Mouse (Mus musculus) heart, postnatal 0 days (tissue): ENCODE measurements around the gene Slc39a1. TPM values are rescaled to one million over a fixed set of nuclear protein-coding genes. Genes with fewer than 3 reads are reported as not detected.

Experiments used
- ATAC-seq: fragments of 200-750 bp; cut with Nextera tagmentation; 2 replicates; pipeline ENCODE4 v1.8.0; 2017; ENCODE audit warnings: low read depth, moderate number of reproducible peaks, moderate library complexity; ENCODE audit not compliant: insufficient read depth
- DNase-seq: peaks from one replicate; pipeline ENCODE4 v3.0.0-alpha.2; 2016; ENCODE audit warnings: low spot score
- H3K27ac ChIP-seq: fragments of 300-500 bp; sonication (generic); 2 replicates; pipeline ENCODE4 v1.5.1; 2014; ENCODE audit warnings: low read depth, mild to moderate bottlenecking
- H3K27me3 ChIP-seq: fragments of 300-500 bp; sonication (generic); 2 replicates; pipeline ENCODE4 v1.6.1; 2014; ENCODE audit warnings: low read length, mixed read lengths; ENCODE audit not compliant: control insufficient read depth, insufficient read depth
- H3K36me3 ChIP-seq: fragments of 300-500 bp; sonication (generic); replicated peaks from 2 replicates; pipeline ENCODE4 v1.6.1; 2014; ENCODE audit warnings: low read length, mixed read lengths; ENCODE audit not compliant: control insufficient read depth, insufficient read depth
- H3K4me1 ChIP-seq: fragments of 300-500 bp; sonication (generic); 2 replicates; pipeline ENCODE4 v1.6.1; 2014; ENCODE audit warnings: antibody characterized with exemption; ENCODE audit not compliant: control insufficient read depth, insufficient read depth
- H3K4me2 ChIP-seq: fragments of 300-500 bp; sonication (generic); 2 replicates; pipeline ENCODE4 v1.6.1; 2014; ENCODE audit warnings: low read depth, mild to moderate bottlenecking, low read length, moderate library complexity
- H3K4me3 ChIP-seq: fragments of 300-500 bp; sonication (generic); 2 replicates; pipeline ENCODE4 v1.5.1; 2014; ENCODE audit warnings: low read depth, low read length
- H3K9ac ChIP-seq: fragments of 300-500 bp; sonication (generic); replicated peaks from 2 replicates; pipeline ENCODE4 v1.6.1; 2014; ENCODE audit warnings: low read depth, low read length, mixed read lengths
- H3K9me3 ChIP-seq: fragments of 300-500 bp; sonication (generic); replicated peaks from 2 replicates; pipeline ENCODE4 v1.6.1; 2016; ENCODE audit warnings: low read length; ENCODE audit not compliant: control insufficient read depth
- CTCF ChIP-seq: IDR thresholded peaks from 2 replicates; pipeline ENCODE4 v1.5.1; 2016; ENCODE audit warnings: antibody characterized with exemption, control low read depth, low read depth
- EP300 ChIP-seq: IDR thresholded peaks from 2 replicates; pipeline ENCODE4 v1.6.1; 2016; ENCODE audit warnings: antibody characterized with exemption, low read depth
- WGBS: fragments of 180-500 bp; shearing (Covaris S2); extraction: QIAGEN DNeasy Blood & Tissue Kit; methylation state at CpG from one replicate; pipeline ENCODE4 v1.1.7; 2014; 5-methylcytosine and 5-hydroxymethylcytosine counted together
- polyA plus RNA-seq: library from polyadenylated mRNA; unstranded; fragments of >200 nt; fragmentation: Nextera tagmentation; extraction: Ambion mirVana; gene quantifications from 2 replicates; pipeline ENCODE4 v1.2.1, GENCODE M21; 2015
- total RNA-seq: library from RNA; depleted of rRNA; stranded (reverse); fragments of >200 nt; gene quantifications from 2 replicates; pipeline ENCODE4 v1.2.3, GENCODE M21; 2014; ENCODE audit warnings: low replicate concordance

Slc39a1 gene
- total and polyA plus RNA-seq, 2 experiments from 2014 or later, result 95.5 to 158 TPM

- DNase-seq, result no peak
- Histone ChIP-seq H3K4me2 (no peak overlapping the region), H3K9ac (no peak overlapping the region), H3K9me3 (no peaks in the 10 kb centered on the region), H3K36me3 (peaks cover 16% of the 10 kb centered on the region), H3K4me3 (no peak overlapping the region), H3K4me1 (peaks cover 18% of the 10 kb centered on the region), H3K27ac (no peak overlapping the region), H3K27me3 (no peaks in the 10 kb centered on the region)
- no peak for ATAC-seq
- TF ChIP-seq EP300 (no peak), CTCF (no peak)
- 29% methylated on average over 1 of the region's 1 CpGs for WGBS
These were observed 32.1 kb upstream of the Slc39a1 start for GRCm38 (mm10) chr3:90215825-90216380.

GRCm38 (mm10) chr3:90220088-90220487 is 27.9 kb upstream of the Slc39a1 start:
- peak; percentile 55 for DNase-seq
- Histone ChIP-seq H3K9me3 (no peaks in the 10 kb centered on the region), H3K4me3 (peak overlapping the region; percentile 62), H3K4me2 (peak overlapping the region; percentile 82), H3K27ac (peak overlapping the region; percentile 81), H3K4me1 (0 out of 2 replicates have a peak, but pooled peaks cover 4% of the 10 kb centered on the region), H3K9ac (peak overlapping the region; percentile 77), H3K36me3 (peaks cover 8% of the 10 kb centered on the region; the same call in 1 of the 2 replicates), H3K27me3 (no peaks in the 10 kb centered on the region)
- peak; percentile 44 for ATAC-seq
- peak; percentile 68 for TF ChIP-seq CTCF
- TF ChIP-seq EP300, result no peak
- whole genome bisulfite sequencing, result 17% methylated on average over 6 of the region's 6 CpGs

GRCm38 (mm10) chr3:90220531-90220951 is 27.4 kb upstream of the Slc39a1 start:
- WGBS, result 0% methylated on average over 18 of the region's 20 CpGs
- Histone ChIP-seq H3K36me3 (peaks cover 12% of the 10 kb centered on the region; the same call in 1 of the 2 replicates), H3K27ac (peak overlapping the region; percentile 81), H3K4me3 (peak overlapping the region; percentile 62), H3K27me3 (no peaks in the 10 kb centered on the region), H3K9ac (peak overlapping the region; percentile 77), H3K4me1 (0 out of 2 replicates have a peak, but pooled peaks cover 4% of the 10 kb centered on the region), H3K9me3 (no peaks in the 10 kb centered on the region), H3K4me2 (peak overlapping the region; percentile 82)
- TF ChIP-seq EP300 (no peak), CTCF (no peak)
- ATAC-seq (peak; percentile 90), DNase-seq (peak; percentile 79)

- DNase-seq, result no peak
- H3K27me3 ChIP-seq, result no peaks in the 10 kb centered on the region
- H3K9me3 ChIP-seq, result no peaks in the 10 kb centered on the region
- H3K4me2 ChIP-seq, result peak overlapping the region; percentile 82
- no peak for ATAC-seq
- H3K36me3 ChIP-seq, result peaks cover 13% of the 10 kb centered on the region; the same call in 1 of the 2 replicates
- H3K4me1 ChIP-seq, result 0 out of 2 replicates have a peak, but pooled peaks cover 4% of the 10 kb centered on the region
- peak overlapping the region; percentile 81 for H3K27ac ChIP-seq
- 16% methylated on average over 5 of the region's 5 CpGs for WGBS
- H3K9ac ChIP-seq, result peak overlapping the region; percentile 77
- peak overlapping the region; percentile 62 for H3K4me3 ChIP-seq
- no peak for TF ChIP-seq CTCF
- no peak for TF ChIP-seq EP300
These were observed 26.8 kb upstream of the Slc39a1 start for GRCm38 (mm10) chr3:90221123-90221522.

GRCm38 (mm10) chr3:90222455-90222854 is 25.5 kb upstream of the Slc39a1 start:
- Histone ChIP-seq H3K9me3 (no peaks in the 10 kb centered on the region), H3K4me1 (0 out of 2 replicates have a peak, but pooled peaks cover 4% of the 10 kb centered on the region), H3K27ac (no peak overlapping the region), H3K36me3 (peaks cover 13% of the 10 kb centered on the region; the same call in 1 of the 2 replicates), H3K9ac (no peak overlapping the region), H3K27me3 (no peaks in the 10 kb centered on the region), H3K4me3 (no peak overlapping the region), H3K4me2 (no peak overlapping the region)
- 83% methylated on average over 4 of the region's 4 CpGs for WGBS
- DNase-seq, result no peak
- TF ChIP-seq EP300, result no peak
- TF ChIP-seq CTCF, result no peak
- no peak for ATAC-seq
